Comparison of ENCODE assay signal across 11 mouse cellular contexts in the genomic region with DNA sequence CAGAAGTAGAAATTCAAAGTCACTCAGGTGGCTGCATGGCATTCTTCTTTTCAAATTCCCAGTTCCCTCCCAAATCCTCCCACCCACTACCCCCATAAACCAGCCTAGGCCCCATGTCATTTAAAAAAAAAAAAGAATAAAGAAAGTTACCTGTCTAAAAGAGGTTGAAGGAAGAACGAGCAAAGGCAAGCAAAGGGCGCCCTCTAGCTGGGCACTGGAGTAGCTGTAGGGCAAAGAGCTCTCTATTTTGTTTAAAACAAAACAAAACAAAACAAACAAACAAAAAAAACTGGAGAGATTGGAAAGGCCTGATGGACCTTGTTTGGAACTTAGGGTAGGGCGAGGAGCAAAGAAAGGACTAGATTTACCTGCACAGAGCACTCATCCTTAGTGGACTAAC.
DNase-seq lines count a peak whose midpoint lies in the region; ATAC-seq and TF ChIP-seq lines count a peak whose summit lies in the region.
"Had no signal": no experiment of that assay in that cellular context is flagged by ENCODE, and none has a peak within 500 bp of the region (broad histone marks: within the 10 kb centered on the region; RNA-seq: fewer than 3 reads in every experiment).

No protein-coding gene starts in this region.

- no peak overlapping the region for H3K4me3 ChIP-seq in lung, adult 2 months (replicated peaks; ENCODE audit: extremely low read depth, low read depth, low read length)
- H3K4me3 ChIP-seq: midbrain, embryonic 13.5 days had no signal

- H3K4me1 ChIP-seq in lung, adult 2 months (ENCODE audit: control insufficient read depth, insufficient read depth, low read length): no peaks in the 10 kb centered on the region
- H3K4me1 ChIP-seq: midbrain, embryonic 13.5 days had no signal

- no peak for TF ChIP-seq POLR2A in lung, adult 2 months (IDR thresholded peaks at IDR 0.05; ENCODE audit: borderline replicate concordance, extremely low read depth, low read depth, low read length)

- WGBS in lung, adult 2 months: 49% methylated on average over 3 of the region's 3 CpGs

- ATAC-seq in erythroblast, adult 5-6 weeks (replicated peaks; ENCODE audit: low FRiP score, poor library complexity, severe bottlenecking): no peak
- ATAC-seq: inflammation-experienced regulatory T-cells, adult 6 months; midbrain, embryonic 13.5 days had no signal

- peak; percentile 45; the same call in 1 of the 2 replicates for TF ChIP-seq CTCF in lung, adult 2 months (IDR thresholded peaks at IDR 0.05; ENCODE audit: insufficient read depth, low read length)

- DNase-seq in embryo, embryonic 11 days: peak; percentile 12
- DNase-seq in embryo, embryonic 10.5 days (ENCODE audit: low spot score): no peak
- DNase-seq in lung, adult 2 months: no peak
- DNase-seq in lung, postnatal 10 days: no peak
- DNase-seq in adipocyte (ENCODE audit: low spot score): peak; percentile 6
- peak; percentile 16 for DNase-seq in lung, postnatal 36 days
- DNase-seq in left cerebral cortex, postnatal 14 days (ENCODE audit: low spot score in 2 of 2): no peak
- DNase-seq: left cerebral cortex, postnatal 4 days had no signal

- intact Hi-C loops in left cerebral cortex, postnatal 14 days (cut with DNase I): loop anchor here (10.0 kb wide), 3 partner anchors 290 to 880 kb away; no protein-coding TSS in a partner anchor

Comparison
In these comparisons a context has a peak if more than half of its experiments do, and no peak if none do; other contexts are left out.
1. DNase-seq: peak in embryo, embryonic 11 days (single experiment), adipocyte (single experiment) and lung, postnatal 36 days (single experiment); none in embryo, embryonic 10.5 days (single experiment), lung, adult 2 months (single experiment), lung, postnatal 10 days (single experiment) and left cerebral cortex, postnatal 14 days (0 of 2).